Mouse (Mus musculus) ovary, postnatal 10 days (tissue): ENCODE measurements at regions not wholly inside any gene's neighbourhood (a gene's known extent, or its start where the extent isn't known, plus 50 kb on each side); places are given as distances from the start of the nearest gene placed in this dataset.

ENCODE experiments used
- DNase-seq: peaks from one replicate; pipeline ENCODE4 v3.0.0; 2022; ENCODE audit warnings: low spot score

DNA sequence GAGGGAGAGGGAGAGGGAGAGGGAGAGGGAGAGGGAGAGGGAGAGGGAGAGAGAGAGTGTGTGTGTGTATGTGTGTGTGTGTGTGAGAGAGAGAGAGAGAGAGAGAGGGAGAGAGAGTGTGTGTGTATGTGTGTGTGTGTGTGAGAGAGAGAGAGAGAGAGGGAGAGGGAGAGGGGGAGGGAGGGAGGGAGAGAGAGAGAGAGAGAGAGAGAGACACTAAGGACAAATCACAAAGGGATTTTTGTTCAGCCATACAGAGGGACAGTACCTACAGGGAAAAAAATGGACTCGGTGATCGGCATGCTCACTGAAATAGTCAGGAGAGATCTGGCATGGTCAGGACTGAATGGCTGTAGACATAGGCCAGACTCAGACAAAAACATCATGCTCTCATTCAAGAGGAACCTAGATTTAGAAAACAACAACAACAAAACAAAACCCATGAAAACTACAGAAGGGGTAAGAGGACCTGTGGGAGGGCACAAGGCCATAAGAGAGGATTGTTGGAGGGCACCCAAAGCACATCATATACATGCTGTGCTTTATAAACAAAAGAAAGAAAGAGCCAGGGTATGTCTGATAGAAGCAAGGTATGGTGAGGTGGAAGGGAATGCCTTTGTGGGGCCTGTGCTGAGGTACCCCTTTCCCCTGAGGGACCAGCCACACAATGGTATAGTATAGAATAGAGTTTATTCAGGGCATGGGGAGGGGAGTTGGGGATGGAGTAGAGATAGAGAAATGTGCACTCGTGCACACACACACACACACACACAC lies 127.0 kb upstream of the Med14 start:
- DNase-seq = no peak

GRCm38 (mm10) chrX:12888010-12888707 lies 126.3 kb upstream of the Med14 start:
- no peak for DNase-seq

DNA sequence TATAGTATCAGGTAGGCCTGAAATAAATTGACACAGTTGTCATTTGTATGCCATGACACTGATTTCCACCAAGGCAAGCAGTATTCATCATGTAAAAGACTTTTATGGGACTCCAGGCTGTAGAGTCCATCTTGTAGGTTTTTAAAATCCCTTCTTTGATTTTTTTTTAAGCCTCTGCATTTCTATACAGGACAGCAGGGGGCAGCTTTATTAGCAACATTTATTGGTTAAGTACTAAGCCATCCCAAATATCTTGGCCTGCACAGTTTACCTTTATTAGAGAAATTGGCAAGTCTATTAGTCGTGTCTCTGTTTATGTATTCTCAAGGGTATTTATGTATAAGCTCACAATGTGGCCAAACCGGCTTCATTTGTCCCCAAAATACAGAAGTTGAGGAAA lies 125.6 kb upstream of the Med14 start:
- no peak for DNase-seq

DNA sequence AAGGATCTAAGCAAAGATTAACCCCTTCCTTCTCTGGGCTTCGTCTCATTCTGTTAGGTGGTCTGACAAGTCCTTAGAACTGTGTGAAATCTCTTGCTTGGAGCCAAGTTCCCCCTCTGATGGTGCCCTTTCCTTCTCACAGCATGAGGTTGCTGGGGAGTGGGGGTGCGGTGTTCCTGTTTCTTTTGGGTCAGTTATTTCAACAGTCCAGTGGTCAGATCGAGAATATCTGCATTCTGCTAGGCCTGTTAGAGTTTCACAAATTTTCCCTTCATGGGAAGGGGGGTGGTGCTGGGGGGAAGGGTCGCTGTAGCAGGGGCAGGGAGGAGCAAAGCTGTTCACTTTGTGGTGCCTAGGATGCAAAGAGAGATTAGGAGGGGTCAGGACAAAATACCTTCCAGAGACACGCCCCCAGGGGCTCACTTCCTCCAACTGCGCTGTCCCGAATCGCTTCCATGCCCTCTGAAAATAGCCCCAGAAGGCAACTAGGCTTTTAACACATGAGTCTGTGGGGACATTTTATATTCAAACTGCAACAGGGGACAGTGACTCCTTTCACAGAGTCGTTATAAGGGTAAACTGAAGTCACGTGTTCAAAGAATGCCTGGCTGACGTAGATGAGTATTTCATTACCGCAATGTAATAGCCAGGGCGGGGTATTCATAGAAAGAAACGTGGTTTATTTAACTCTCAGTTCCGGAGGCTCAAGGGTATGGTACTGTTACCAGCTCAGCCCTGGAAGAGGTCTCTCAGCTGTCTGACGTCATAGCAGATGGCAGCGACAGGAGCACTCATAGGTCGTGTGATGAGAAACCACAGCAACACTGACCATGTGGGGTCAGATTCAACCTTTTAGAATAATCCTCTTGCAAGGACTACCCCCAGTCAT lies 124.5 kb upstream of the Med14 start:
- no peak for DNase-seq

DNA sequence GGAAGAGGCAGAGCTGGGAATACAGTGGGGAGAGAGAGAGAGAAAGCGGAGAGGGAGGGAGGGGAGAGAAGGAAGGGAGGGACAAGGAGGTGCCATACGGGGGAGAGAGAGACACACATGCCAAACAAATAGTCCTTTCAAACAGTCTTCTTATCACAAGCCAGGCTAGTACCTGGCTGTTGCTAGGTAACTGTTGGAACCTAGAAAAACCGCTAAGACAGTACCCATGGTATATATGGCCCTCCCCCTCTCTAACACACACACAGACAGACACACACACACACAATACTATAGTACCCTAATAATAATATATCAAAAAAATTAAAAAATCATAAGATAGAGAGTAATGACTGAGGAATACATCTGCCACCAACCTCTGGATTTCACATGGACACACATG lies 117.4 kb upstream of the Med14 start:
- no peak for DNase-seq

DNA sequence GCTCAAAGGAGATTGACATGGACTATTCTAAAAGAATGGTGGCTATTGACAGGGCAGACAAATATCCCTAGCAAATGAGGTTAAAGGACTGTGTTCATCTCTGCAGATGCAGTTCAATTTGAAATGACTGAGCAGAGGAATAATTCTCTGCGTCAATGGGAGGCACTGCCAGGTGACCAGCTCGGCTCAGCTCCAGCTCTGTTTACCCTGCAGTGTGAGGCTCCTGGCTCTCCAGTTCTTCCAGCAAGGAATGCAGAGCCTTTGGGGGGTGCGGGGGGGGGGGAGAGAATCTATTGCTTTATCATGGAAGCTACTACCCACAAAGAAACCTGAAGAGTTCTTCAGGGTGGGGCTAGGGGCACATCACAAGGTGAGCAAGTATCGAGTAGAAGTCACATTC lies 115.6 kb upstream of the Med14 start:
- DNase-seq = no peak

DNA sequence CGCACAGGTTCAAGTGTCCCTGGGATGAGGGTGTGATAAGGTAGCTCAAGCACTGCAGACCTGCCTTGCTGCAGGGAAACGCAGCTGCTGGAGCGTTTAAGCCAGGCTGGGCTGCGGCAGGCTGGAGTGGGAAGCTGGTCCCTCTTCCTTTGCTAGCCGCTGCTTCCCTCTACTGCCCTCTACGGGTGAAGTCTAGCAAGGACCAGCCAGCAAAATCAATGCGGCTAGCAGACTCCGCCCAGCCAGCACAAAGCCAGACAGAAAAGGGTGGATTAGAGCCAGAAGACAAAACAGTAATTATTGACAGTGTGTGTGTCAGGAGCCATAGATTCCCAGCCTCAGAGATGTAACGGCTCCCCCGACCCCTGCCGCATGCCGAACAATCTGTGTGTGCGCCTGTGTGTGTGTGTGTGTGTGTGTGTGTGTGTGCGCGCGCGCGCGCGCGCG lies 111.8 kb upstream of the Med14 start:
- DNase-seq = peak; percentile 26

GRCm38 (mm10) chrX:12873230-12873629 lies 111.4 kb upstream of the Med14 start:
- no peak for DNase-seq

GRCm38 (mm10) chrX:12866885-12867498 lies 105.1 kb upstream of the Med14 start:
- no peak for DNase-seq

DNA sequence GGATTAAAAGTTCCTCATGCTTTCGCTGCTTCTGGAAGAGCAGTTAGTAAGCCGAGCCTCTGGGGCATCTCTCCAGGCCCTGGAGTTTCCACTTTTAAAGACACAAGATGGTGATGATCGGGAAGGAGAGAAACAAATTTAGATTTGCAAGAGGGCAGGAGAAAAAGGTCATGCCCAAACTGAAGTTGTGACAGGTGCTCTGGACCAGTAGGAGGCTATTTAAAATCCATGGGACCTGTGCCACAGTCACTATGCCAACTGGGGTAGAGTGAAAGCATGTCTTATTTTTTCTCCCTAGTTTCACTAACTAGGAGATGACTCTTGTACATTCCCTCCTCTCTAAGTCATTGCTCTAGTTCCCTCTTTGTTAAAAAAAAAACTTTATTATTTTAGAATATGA lies 104.3 kb upstream of the Med14 start:
- no peak for DNase-seq

GRCm38 (mm10) chrX:12860168-12860567 lies 98.3 kb upstream of the Med14 start:
- DNase-seq = no peak

- no peak for DNase-seq
These were observed 96.9 kb upstream of the Med14 start for GRCm38 (mm10) chrX:12858757-12859156.

DNA sequence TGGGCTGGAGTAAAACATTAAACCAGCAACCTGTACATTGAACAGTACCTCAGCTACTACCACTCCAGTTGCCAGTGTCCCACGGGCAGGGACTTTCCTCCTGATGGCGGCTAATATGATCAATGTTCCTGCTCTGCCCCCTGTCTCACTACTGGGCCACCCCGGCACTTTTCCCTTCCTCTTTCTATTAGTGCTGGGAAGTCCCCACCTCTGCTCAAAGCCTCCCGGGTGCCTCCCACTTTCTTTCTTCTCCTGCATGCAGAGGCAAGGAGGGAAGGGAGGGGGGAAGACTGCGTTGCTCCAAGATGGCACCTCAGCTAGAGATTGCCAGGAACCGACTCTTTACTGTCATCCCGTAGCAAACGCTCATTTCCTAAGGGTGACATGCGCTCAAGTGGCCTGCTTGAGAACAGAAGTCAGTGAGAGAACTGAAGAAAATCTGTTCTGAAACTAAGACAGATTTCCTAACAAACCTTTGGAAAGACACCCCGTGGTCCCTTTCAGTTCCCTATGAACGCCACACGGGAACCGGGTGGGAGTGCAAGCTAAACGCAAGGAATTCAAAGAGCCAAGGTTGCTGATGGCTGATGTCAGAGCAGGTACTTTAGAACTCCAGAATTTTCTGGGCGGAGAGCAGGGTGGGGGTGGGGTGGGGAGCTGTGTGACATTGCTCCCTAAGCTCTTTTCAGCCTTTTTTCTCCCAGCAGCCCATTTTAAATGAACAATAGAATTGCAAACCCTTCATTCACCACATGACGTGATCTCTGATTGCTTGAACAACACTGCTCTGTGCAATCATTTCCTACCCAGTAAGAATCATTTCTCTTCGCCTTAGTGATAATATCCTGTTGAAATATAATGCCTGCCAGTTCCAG lies 96.2 kb upstream of the Med14 start:
- DNase-seq = no peak

GRCm38 (mm10) chrX:12855425-12855824 lies 93.6 kb upstream of the Med14 start:
- no peak for DNase-seq

- DNase-seq = no peak
These were observed 89.8 kb upstream of the Med14 start for GRCm38 (mm10) chrX:12851684-12852083.

- DNase-seq = no peak
These were observed 82.6 kb upstream of the Med14 start for GRCm38 (mm10) chrX:12844431-12844830.

DNA sequence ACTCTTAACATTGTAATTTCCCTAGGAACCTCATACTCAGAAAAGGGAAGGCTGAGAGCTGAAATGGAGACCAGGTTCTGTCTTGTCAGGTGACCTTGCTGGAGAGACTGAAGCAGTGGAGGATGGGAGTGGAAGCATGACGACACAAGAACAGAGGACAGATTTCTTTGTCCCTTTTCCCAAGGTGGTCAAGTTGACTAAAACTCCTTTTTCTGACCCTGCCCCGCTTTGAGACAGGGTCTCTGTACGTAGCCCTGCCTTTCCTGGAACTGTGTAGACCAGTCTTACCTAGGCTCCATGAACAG lies 79.1 kb upstream of the Med14 start:
- no peak for DNase-seq

DNA sequence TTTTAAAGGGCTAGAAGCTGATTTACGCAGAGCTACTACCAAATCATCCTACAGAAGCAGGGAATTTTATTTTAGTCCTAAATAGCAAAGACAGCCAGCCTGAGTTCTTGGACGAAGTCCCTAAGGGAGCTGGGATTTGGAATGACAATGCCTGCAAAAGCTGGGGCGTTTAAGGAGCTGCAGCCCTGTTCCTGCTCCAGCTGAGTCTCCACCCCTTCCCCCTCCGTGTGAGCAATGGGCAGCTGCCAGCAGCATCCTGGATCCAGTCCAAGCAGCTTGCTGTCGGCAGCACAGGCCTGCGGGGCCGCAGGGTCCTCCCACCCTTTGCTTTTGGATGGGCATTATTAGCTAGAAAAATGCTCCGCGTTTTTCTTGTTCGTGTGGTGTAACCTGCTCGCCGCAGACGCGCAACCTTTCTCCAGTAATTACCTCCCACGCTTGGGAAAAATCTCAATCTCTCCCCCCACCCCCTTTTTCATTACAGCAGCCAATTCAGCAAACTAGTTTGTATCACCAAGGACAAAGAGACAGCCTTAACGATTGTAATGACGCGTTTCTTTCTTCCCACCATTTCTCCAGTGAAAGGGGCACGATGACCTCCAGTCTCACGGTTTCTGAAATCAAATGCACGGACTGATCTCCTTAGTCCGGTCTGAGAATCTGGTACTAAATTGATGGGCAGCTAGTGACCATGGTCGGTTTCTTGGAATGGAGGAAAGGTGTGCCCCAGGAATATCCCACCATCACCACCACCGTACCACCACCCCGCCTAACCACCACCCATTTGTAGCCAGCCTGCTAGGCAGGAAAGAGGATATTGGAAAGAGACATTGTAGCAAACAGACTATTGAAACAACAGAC lies 78.5 kb upstream of the Med14 start:
- DNase-seq = peak; percentile 65

DNA sequence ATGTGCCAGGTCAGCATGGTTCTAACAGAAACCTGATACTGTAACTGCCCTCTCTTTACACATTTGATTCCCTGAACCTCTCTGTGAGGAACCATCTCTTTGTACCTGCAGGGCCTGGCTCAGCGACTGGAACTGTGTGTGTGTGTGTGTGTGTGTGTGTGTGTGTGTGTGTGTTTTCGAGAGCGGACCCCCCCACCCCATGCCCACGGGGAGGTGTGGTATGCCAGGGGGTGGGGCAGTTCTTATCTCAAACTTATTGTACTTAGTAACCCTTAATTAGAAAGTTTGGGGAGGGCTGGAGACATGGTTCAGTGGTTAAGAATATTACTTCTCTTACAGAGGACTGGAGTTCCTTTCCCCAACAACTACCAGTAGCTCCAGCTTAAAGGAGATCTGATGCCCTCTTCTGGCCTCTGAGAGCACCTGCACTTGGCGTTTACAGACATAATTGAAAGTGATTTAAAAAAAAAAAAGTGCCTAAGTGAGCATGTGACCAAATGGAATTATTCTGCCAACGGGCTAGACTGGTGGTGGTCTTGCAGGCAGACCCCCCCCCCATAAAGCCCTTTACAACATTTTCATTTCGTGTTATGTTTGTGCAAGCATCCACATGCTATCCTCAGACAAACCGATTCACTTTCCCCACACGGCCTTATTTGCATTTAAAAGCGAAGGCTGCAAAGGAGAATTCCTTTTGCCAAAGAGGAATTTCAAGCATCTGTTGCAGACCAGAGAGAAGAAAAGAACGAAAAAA lies 77.7 kb upstream of the Med14 start:
- no peak for DNase-seq

GRCm38 (mm10) chrX:12837821-12838220 lies 75.9 kb upstream of the Med14 start:
- no peak for DNase-seq
